Mouse (Mus musculus): ENCODE results near the gene Shb. TPM values are rescaled to one million over a fixed set of nuclear protein-coding genes. Genes with fewer than 3 reads are reported as not detected.

The Shb gene
- polyA plus RNA-seq, 1 experiment from 2014 or later = 3.1 TPM

- 32% methylated on average over 6 of the region's 6 CpGs for WGBS
- ATAC-seq (ENCODE audit: low FRiP score, low TSS enrichment) = no peak
- Histone ChIP-seq H3K36me3 (ENCODE audit: insufficient read depth, low read length) (no peaks in the 10 kb centered on the region), H3K9ac (replicated peaks; ENCODE audit: low read length) (no peak overlapping the region), H3K4me2 (replicated peaks; ENCODE audit: low read depth, low read length) (peak overlapping the region; percentile 15), H3K27me3 (ENCODE audit: insufficient read depth, low read length) (no peaks in the 10 kb centered on the region), H3K4me1 (ENCODE audit: insufficient read depth, low read length) (peaks cover 87% of the 10 kb centered on the region), H3K27ac (ENCODE audit: low read length) (peak overlapping the region; percentile 77), H3K9me3 (ENCODE audit: low read length) (no peaks in the 10 kb centered on the region), H3K4me3 (ENCODE audit: low read length) (no peak overlapping the region)
Measured at GRCm38 (mm10) chr4:45491119-45491679, 41.1 kb downstream of the Shb start.

GRCm38 (mm10) chr4:45490036-45490752 lies 42.1 kb downstream of the Shb start:
- Histone ChIP-seq H3K9me3 (ENCODE audit: low read length) (no peaks in the 10 kb centered on the region), H3K4me1 (ENCODE audit: insufficient read depth, low read length) (peaks cover 77% of the 10 kb centered on the region), H3K27me3 (ENCODE audit: insufficient read depth, low read length) (no peaks in the 10 kb centered on the region), H3K9ac (replicated peaks; ENCODE audit: low read length) (peak overlapping the region; percentile 46), H3K27ac (ENCODE audit: low read length) (peak overlapping the region; percentile 77), H3K4me3 (ENCODE audit: low read length) (no peak overlapping the region), H3K4me2 (replicated peaks; ENCODE audit: low read depth, low read length) (peak overlapping the region; percentile 7; the same call in 1 of the 2 replicates), H3K36me3 (ENCODE audit: insufficient read depth, low read length) (no peaks in the 10 kb centered on the region)
- ATAC-seq (ENCODE audit: low FRiP score, low TSS enrichment) = peak; percentile 21; the same call in 1 of the 2 replicates
- 16% methylated on average over 8 of the region's 8 CpGs for WGBS

GRCm38 (mm10) chr4:45489141-45490035 lies 42.9 kb downstream of the Shb start:
- 26% methylated on average over 18 of the region's 18 CpGs for WGBS
- peak overlapping the region; percentile 77 for H3K27ac ChIP-seq (ENCODE audit: low read length)
- H3K4me2 ChIP-seq (replicated peaks; ENCODE audit: low read depth, low read length) = peak overlapping the region; percentile 26; the same call in 1 of the 2 replicates

GRCm38 (mm10) chr4:45487681-45488081 lies 44.6 kb downstream of the Shb start:
- H3K4me2 ChIP-seq (replicated peaks; ENCODE audit: low read depth, low read length) = no peak overlapping the region
- H3K4me3 ChIP-seq (ENCODE audit: low read length) = no peak overlapping the region
- no peak overlapping the region for H3K9ac ChIP-seq (replicated peaks; ENCODE audit: low read length)
- WGBS = 34% methylated on average over 6 of the region's 6 CpGs
- no peak overlapping the region for H3K27ac ChIP-seq (ENCODE audit: low read length)
- peaks cover 65% of the 10 kb centered on the region for H3K4me1 ChIP-seq (ENCODE audit: insufficient read depth, low read length)
- ATAC-seq (ENCODE audit: low FRiP score, low TSS enrichment) = no peak
- H3K9me3 ChIP-seq (ENCODE audit: low read length) = no peaks in the 10 kb centered on the region
- no peaks in the 10 kb centered on the region for H3K36me3 ChIP-seq (ENCODE audit: insufficient read depth, low read length)
- H3K27me3 ChIP-seq (ENCODE audit: insufficient read depth, low read length) = no peaks in the 10 kb centered on the region

More at GRCm38 (mm10) chr4:45489141-45490035, 42.9 kb downstream of the Shb start:
- Histone ChIP-seq H3K9ac (replicated peaks; ENCODE audit: low read length) (peak overlapping the region; percentile 46; the same call in 1 of the 2 replicates), H3K27me3 (ENCODE audit: insufficient read depth, low read length) (no peaks in the 10 kb centered on the region), H3K36me3 (ENCODE audit: insufficient read depth, low read length) (no peaks in the 10 kb centered on the region), H3K4me1 (ENCODE audit: insufficient read depth, low read length) (peaks cover 76% of the 10 kb centered on the region), H3K9me3 (ENCODE audit: low read length) (no peaks in the 10 kb centered on the region), H3K4me3 (ENCODE audit: low read length) (no peak overlapping the region)
- peak; percentile 67 for ATAC-seq (ENCODE audit: low FRiP score, low TSS enrichment)

- no peak overlapping the region for H3K4me3 ChIP-seq (ENCODE audit: low read length)
- no peak for ATAC-seq (ENCODE audit: low FRiP score, low TSS enrichment)
- no peak overlapping the region for H3K27ac ChIP-seq (ENCODE audit: low read length)
- no peak overlapping the region for H3K4me2 ChIP-seq (replicated peaks; ENCODE audit: low read depth, low read length)
- no peaks in the 10 kb centered on the region for H3K36me3 ChIP-seq (ENCODE audit: insufficient read depth, low read length)
- WGBS = 71% methylated on average over 5 of the region's 5 CpGs
- no peak overlapping the region for H3K9ac ChIP-seq (replicated peaks; ENCODE audit: low read length)
- H3K9me3 ChIP-seq (ENCODE audit: low read length) = no peaks in the 10 kb centered on the region
- no peaks in the 10 kb centered on the region for H3K27me3 ChIP-seq (ENCODE audit: insufficient read depth, low read length)
- H3K4me1 ChIP-seq (ENCODE audit: insufficient read depth, low read length) = peaks cover 46% of the 10 kb centered on the region
Measured at GRCm38 (mm10) chr4:45485024-45485423, 47.2 kb downstream of the Shb start.

- Histone ChIP-seq H3K4me1 (ENCODE audit: insufficient read depth, low read length) (peaks cover 44% of the 10 kb centered on the region), H3K27ac (ENCODE audit: low read length) (no peak overlapping the region), H3K4me3 (ENCODE audit: low read length) (no peak overlapping the region), H3K27me3 (ENCODE audit: insufficient read depth, low read length) (no peaks in the 10 kb centered on the region), H3K4me2 (replicated peaks; ENCODE audit: low read depth, low read length) (no peak overlapping the region), H3K9ac (replicated peaks; ENCODE audit: low read length) (no peak overlapping the region), H3K9me3 (ENCODE audit: low read length) (no peaks in the 10 kb centered on the region), H3K36me3 (ENCODE audit: insufficient read depth, low read length) (no peaks in the 10 kb centered on the region)
- no peak for ATAC-seq (ENCODE audit: low FRiP score, low TSS enrichment)
- WGBS = 67% methylated on average over 8 of the region's 8 CpGs
Measured at GRCm38 (mm10) chr4:45483271-45484245, 48.7 kb downstream of the Shb start.

GRCm38 (mm10) chr4:45482271-45482670 lies 50.0 kb downstream of the Shb start:
- Histone ChIP-seq H3K36me3 (ENCODE audit: insufficient read depth, low read length) (no peaks in the 10 kb centered on the region), H3K4me1 (ENCODE audit: insufficient read depth, low read length) (peaks cover 37% of the 10 kb centered on the region), H3K27me3 (ENCODE audit: insufficient read depth, low read length) (no peaks in the 10 kb centered on the region), H3K27ac (ENCODE audit: low read length) (no peak overlapping the region), H3K9me3 (ENCODE audit: low read length) (no peaks in the 10 kb centered on the region), H3K4me3 (ENCODE audit: low read length) (no peak overlapping the region), H3K9ac (replicated peaks; ENCODE audit: low read length) (no peak overlapping the region), H3K4me2 (replicated peaks; ENCODE audit: low read depth, low read length) (no peak overlapping the region)
- 83% methylated on average over 13 of the region's 13 CpGs for WGBS
- no peak for ATAC-seq (ENCODE audit: low FRiP score, low TSS enrichment)

- no peak overlapping the region for H3K27ac ChIP-seq (ENCODE audit: low read length)
Measured at GRCm38 (mm10) chr4:45481431-45481830, 50.8 kb downstream of the Shb start.

GRCm38 (mm10) chr4:45480595-45480994 lies 51.7 kb downstream of the Shb start:
- H3K27me3 ChIP-seq (ENCODE audit: insufficient read depth, low read length) = no peaks in the 10 kb centered on the region
- no peak overlapping the region for H3K4me3 ChIP-seq (ENCODE audit: low read length)
- H3K9me3 ChIP-seq (ENCODE audit: low read length) = no peaks in the 10 kb centered on the region
- no peak overlapping the region for H3K9ac ChIP-seq (replicated peaks; ENCODE audit: low read length)
- H3K27ac ChIP-seq (ENCODE audit: low read length) = no peak overlapping the region
- no peak overlapping the region for H3K4me2 ChIP-seq (replicated peaks; ENCODE audit: low read depth, low read length)
- H3K36me3 ChIP-seq (ENCODE audit: insufficient read depth, low read length) = no peaks in the 10 kb centered on the region
- no peak for ATAC-seq (ENCODE audit: low FRiP score, low TSS enrichment)
- peaks cover 37% of the 10 kb centered on the region for H3K4me1 ChIP-seq (ENCODE audit: insufficient read depth, low read length)
- WGBS = 59% methylated on average over 3 of the region's 3 CpGs

More at GRCm38 (mm10) chr4:45481431-45481830, 50.8 kb downstream of the Shb start:
- H3K4me1 ChIP-seq (ENCODE audit: insufficient read depth, low read length) = peaks cover 37% of the 10 kb centered on the region
- no peaks in the 10 kb centered on the region for H3K9me3 ChIP-seq (ENCODE audit: low read length)
- 86% methylated on average over 5 of the region's 5 CpGs for WGBS
- no peak for ATAC-seq (ENCODE audit: low FRiP score, low TSS enrichment)
- no peaks in the 10 kb centered on the region for H3K36me3 ChIP-seq (ENCODE audit: insufficient read depth, low read length)
- no peaks in the 10 kb centered on the region for H3K27me3 ChIP-seq (ENCODE audit: insufficient read depth, low read length)
- no peak overlapping the region for H3K4me2 ChIP-seq (replicated peaks; ENCODE audit: low read depth, low read length)
- no peak overlapping the region for H3K4me3 ChIP-seq (ENCODE audit: low read length)
- H3K9ac ChIP-seq (replicated peaks; ENCODE audit: low read length) = no peak overlapping the region

Measured in kidney, embryonic 16.5 days (tissue).